Mouse (Mus musculus) intestine, postnatal 0 days (tissue): ENCODE data around the gene Daam2. TPM values are rescaled to one million over a fixed set of nuclear protein-coding genes. Genes with fewer than 3 reads are reported as not detected.
"Not testable (repeated sequence)": the region's sequence is repeated elsewhere in the genome, so short reads cannot be mapped to it uniquely, and the experiment has no call there.

Experiments
- ATAC-seq: fragments of 200-750 bp; cut with Nextera tagmentation; 2 replicates; pipeline ENCODE4 v1.8.0; 2017; ENCODE audit warnings: mild to moderate bottlenecking, moderate TSS enrichment, moderate library complexity
- H3K27ac ChIP-seq: fragments of 300-500 bp; sonication (generic); 2 replicates; pipeline ENCODE4 v1.5.1; 2014; ENCODE audit warnings: mild to moderate bottlenecking, low read depth, low read length, moderate library complexity
- H3K27me3 ChIP-seq: fragments of 300-500 bp; sonication (generic); replicated peaks from 2 replicates; pipeline ENCODE4 v1.6.1; 2014; ENCODE audit warnings: low read length, mixed read lengths; ENCODE audit not compliant: control insufficient read depth, insufficient read depth
- H3K36me3 ChIP-seq: fragments of 300-500 bp; sonication (generic); 2 replicates; pipeline ENCODE4 v1.6.1; 2014; ENCODE audit warnings: mild to moderate bottlenecking, moderate library complexity; ENCODE audit not compliant: control insufficient read depth, insufficient read depth
- H3K4me1 ChIP-seq: fragments of 300-500 bp; sonication (generic); replicated peaks from 2 replicates; pipeline ENCODE4 v1.6.1; 2014; ENCODE audit warnings: antibody characterized with exemption, low read length, mixed read lengths; ENCODE audit not compliant: control insufficient read depth, insufficient read depth
- H3K4me2 ChIP-seq: fragments of 300-500 bp; sonication (generic); replicated peaks from 2 replicates; pipeline ENCODE4 v1.6.1; 2014; ENCODE audit warnings: low read depth, mild to moderate bottlenecking, moderate library complexity
- H3K4me3 ChIP-seq: fragments of 300-500 bp; sonication (generic); 2 replicates; pipeline ENCODE4 v1.5.1; 2014; ENCODE audit warnings: low read depth, low read length
- H3K9ac ChIP-seq: fragments of 300-500 bp; sonication (generic); 2 replicates; pipeline ENCODE4 v1.6.1; 2014; ENCODE audit warnings: mild to moderate bottlenecking, low read depth, low read length
- H3K9me3 ChIP-seq: fragments of 300-500 bp; sonication (generic); 2 replicates; pipeline ENCODE4 v1.6.1; 2016; ENCODE audit warnings: mixed run types; ENCODE audit not compliant: control insufficient read depth
- CTCF ChIP-seq: sonication (generic); IDR thresholded peaks from 2 replicates; pipeline ENCODE4 v1.5.1; 2016; ENCODE audit warnings: low read depth, mild to moderate bottlenecking, control low read depth, antibody characterized with exemption, moderate library complexity
- WGBS: fragments of 180-500 bp; shearing (Covaris S2); extraction: QIAGEN DNeasy Blood & Tissue Kit; methylation state at CpG from one replicate; pipeline ENCODE4 v1.1.7; 2014; 5-methylcytosine and 5-hydroxymethylcytosine counted together
- polyA plus RNA-seq: library from polyadenylated mRNA; unstranded; fragments of >200 nt; fragmentation: Nextera tagmentation; extraction: Ambion mirVana; gene quantifications from 2 replicates; pipeline ENCODE4 v1.2.1, GENCODE M21; 2015

Gene Daam2
- polyA plus RNA-seq, 1 experiment from 2014 or later = 1.5 TPM

- H3K27me3 ChIP-seq = no peaks in the 10 kb centered on the region
- peaks cover 42% of the 10 kb centered on the region for H3K36me3 ChIP-seq
- no peak for TF ChIP-seq CTCF
- no peak overlapping the region for H3K27ac ChIP-seq
- no peak overlapping the region for H3K9ac ChIP-seq
- no peak overlapping the region for H3K4me3 ChIP-seq
- H3K4me2 ChIP-seq = no peak overlapping the region
- H3K9me3 ChIP-seq = no peaks in the 10 kb centered on the region
- ATAC-seq = no peak
- 79% methylated on average over 8 of the region's 8 CpGs for WGBS
- 0 out of 2 replicates have a peak, but pooled peaks cover 3% of the 10 kb centered on the region for H3K4me1 ChIP-seq
Measured at GRCm38 (mm10) chr17:49449230-49449608, 114.9 kb downstream of the Daam2 start.

- H3K4me3 ChIP-seq = no peak overlapping the region
- H3K9ac ChIP-seq = no peak overlapping the region
- no peak overlapping the region for H3K4me2 ChIP-seq
- H3K36me3 ChIP-seq = peaks cover 37% of the 10 kb centered on the region
- ATAC-seq = 0 out of 2 replicates have a peak, but pooled peaks have one; percentile 16
- no peaks in the 10 kb centered on the region for H3K27me3 ChIP-seq
- no peaks in the 10 kb centered on the region for H3K9me3 ChIP-seq
- 49% methylated on average over 8 of the region's 9 CpGs for WGBS
- no peak overlapping the region for H3K27ac ChIP-seq
- H3K4me1 ChIP-seq = 0 out of 2 replicates have a peak, but pooled peaks cover 3% of the 10 kb centered on the region
- TF ChIP-seq CTCF = no peak
Measured at GRCm38 (mm10) chr17:49448570-49449229, 115.4 kb downstream of the Daam2 start.

GRCm38 (mm10) chr17:49442841-49443240 is 121.3 kb downstream of the Daam2 start:
- ATAC-seq, H3K4me2 ChIP-seq: not testable (repeated sequence)

GRCm38 (mm10) chr17:49440331-49441130 is 123.6 kb downstream of the Daam2 start:
- peaks cover 27% of the 10 kb centered on the region for H3K36me3 ChIP-seq
- H3K27ac ChIP-seq = no peak overlapping the region
- no peaks in the 10 kb centered on the region for H3K27me3 ChIP-seq
- no peak overlapping the region for H3K4me2 ChIP-seq
- no peaks in the 10 kb centered on the region for H3K9me3 ChIP-seq
- peak; percentile 64 for ATAC-seq
- H3K9ac ChIP-seq = no peak overlapping the region
- H3K4me3 ChIP-seq = no peak overlapping the region
- no peaks in the 10 kb centered on the region for H3K4me1 ChIP-seq
- WGBS = 67% methylated on average over 14 of the region's 14 CpGs
- no peak for TF ChIP-seq CTCF

More at GRCm38 (mm10) chr17:49442841-49443240, 121.3 kb downstream of the Daam2 start:
- whole genome bisulfite sequencing = 65% methylated on average over 3 of the region's 3 CpGs
- not testable (repeated sequence) for H3K9me3 ChIP-seq, H3K27ac ChIP-seq, H3K27me3 ChIP-seq, H3K4me3 ChIP-seq, H3K9ac ChIP-seq, H3K4me1 ChIP-seq
- peaks cover 18% of the 10 kb centered on the region for H3K36me3 ChIP-seq

- no peak overlapping the region for H3K27ac ChIP-seq
- peaks cover 35% of the 10 kb centered on the region for H3K36me3 ChIP-seq
- H3K9ac ChIP-seq = no peak overlapping the region; the same call in 1 of the 2 replicates
- no peaks in the 10 kb centered on the region for H3K9me3 ChIP-seq
- 89% methylated on average over 4 of the region's 4 CpGs for WGBS
- H3K4me2 ChIP-seq = no peak overlapping the region
- H3K4me1 ChIP-seq = no peaks in the 10 kb centered on the region
- ATAC-seq = peak; percentile 13; the same call in 1 of the 2 replicates
- no peak overlapping the region for H3K4me3 ChIP-seq
- TF ChIP-seq CTCF = no peak
- no peaks in the 10 kb centered on the region for H3K27me3 ChIP-seq
Measured at GRCm38 (mm10) chr17:49439706-49440105, 124.4 kb downstream of the Daam2 start.

GRCm38 (mm10) chr17:49438822-49439574 is 125.1 kb downstream of the Daam2 start:
- no peaks in the 10 kb centered on the region for H3K9me3 ChIP-seq
- no peak overlapping the region for H3K4me3 ChIP-seq
- H3K4me2 ChIP-seq = no peak overlapping the region
- no peaks in the 10 kb centered on the region for H3K27me3 ChIP-seq
- peaks cover 42% of the 10 kb centered on the region for H3K36me3 ChIP-seq
- H3K4me1 ChIP-seq = no peaks in the 10 kb centered on the region
- TF ChIP-seq CTCF = no peak
- ATAC-seq = peak; percentile 19; the same call in 1 of the 2 replicates
- H3K27ac ChIP-seq = no peak overlapping the region
- 60% methylated on average over 12 of the region's 12 CpGs for WGBS
- H3K9ac ChIP-seq = no peak overlapping the region

- not testable (repeated sequence) for H3K4me1 ChIP-seq, H3K4me2 ChIP-seq, H3K27ac ChIP-seq, H3K9ac ChIP-seq, H3K9me3 ChIP-seq, ATAC-seq, H3K27me3 ChIP-seq, H3K4me3 ChIP-seq
- peaks cover 54% of the 10 kb centered on the region for H3K36me3 ChIP-seq
Measured at GRCm38 (mm10) chr17:49437306-49437705, 126.8 kb downstream of the Daam2 start.
